Mouse (Mus musculus): Measurements from ENCODE around the gene Ubash3b.

DNA sequence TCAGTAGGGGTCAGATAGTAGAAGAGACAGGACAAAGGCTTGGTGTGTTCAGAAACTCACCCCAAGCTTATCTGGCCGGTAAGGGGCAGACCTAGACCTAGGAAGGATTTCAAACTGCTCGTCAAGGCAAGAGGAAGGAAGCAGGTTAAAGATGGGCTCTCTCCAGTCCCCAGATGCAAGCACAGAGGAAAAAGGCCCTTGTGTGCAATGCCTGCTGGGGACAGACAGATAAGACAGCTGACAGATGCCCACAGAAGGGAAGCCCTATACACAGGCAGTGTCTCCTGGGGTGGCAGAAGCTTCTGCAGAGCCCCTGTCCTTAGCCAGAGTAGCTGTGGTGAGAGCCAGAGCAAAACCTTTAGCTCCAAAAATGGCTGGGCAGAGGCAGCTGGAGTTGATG, 11.6 kb downstream of the Ubash3b start:
- TF ChIP-seq GATA1 (IDR thresholded peaks at IDR 0.05; ENCODE audit: borderline replicate concordance, low read length) (peak; percentile 18; the same call in 1 of the 3 replicates), FLI1 (IDR thresholded peaks at IDR 0.05; ENCODE audit: low read length) (no peak)

Measured in megakaryocyte, embryonic 14.5 days (primary cell).